Mouse (Mus musculus): ENCODE results near the gene Adcyap1r1. TPM values are rescaled to one million over a fixed set of nuclear protein-coding genes. Genes with fewer than 3 reads are reported as not detected.
A peak's percentile ranks its signal among the peaks of the same experiment; 100 is the strongest.

The Adcyap1r1 gene
- total RNA-seq (2014; rRNA removed), result 236 and 269 TPM in 2 replicates
- polyA plus RNA-seq (2015; fragmentation: Nextera tagmentation; extraction: Ambion mirVana), result 67.1 and 72.2 TPM in 2 replicates

GRCm38 (mm10) chr6:55451771-55452371 lies at the start of gene Adcyap1r1:
TSS of gene Adcyap1r1 (plus strand) at chr6:55451978.
- Histone ChIP-seq H3K27ac (peak within 1 kb of the TSS; percentile 89), H3K4me2 (ENCODE audit: low read depth, low read length) (peak within 1 kb of the TSS; percentile 90), H3K4me1 (ENCODE audit: insufficient read depth, low read length) (peaks cover 25% of the 10 kb centered on the region), H3K36me3 (ENCODE audit: insufficient read depth, low read length) (no peaks in the 10 kb centered on the region), H3K9ac (replicated peaks; ENCODE audit: low read length) (peak within 1 kb of the TSS; percentile 91), H3K4me3 (ENCODE audit: low read length) (peak within 1 kb of the TSS; percentile 71), H3K9me3 (ENCODE audit: low read length) (no peaks in the 10 kb centered on the region), H3K27me3 (ENCODE audit: insufficient read depth, low read length) (no peaks in the 10 kb centered on the region)
- under 1% methylated on average over 51 of the region's 58 CpGs for WGBS
- TF ChIP-seq CTCF (IDR thresholded peaks at IDR 0.05; ENCODE audit: low read depth), result no peak
- ATAC-seq (peak; percentile 91), DNase-seq (ENCODE audit: low spot score) (peak; percentile 91)

GRCm38 (mm10) chr6:55402041-55402776 lies 49.6 kb upstream of the Adcyap1r1 start:
- H3K27me3 ChIP-seq (ENCODE audit: insufficient read depth, low read length), result no peaks in the 10 kb centered on the region
- no peaks in the 10 kb centered on the region for H3K9me3 ChIP-seq (ENCODE audit: low read length)
- no peak for DNase-seq (ENCODE audit: low spot score)
- H3K4me3 ChIP-seq (ENCODE audit: low read length), result no peak overlapping the region
- H3K4me2 ChIP-seq (ENCODE audit: low read depth, low read length), result no peak overlapping the region
- TF ChIP-seq CTCF (IDR thresholded peaks at IDR 0.05; ENCODE audit: low read depth), result no peak
- H3K9ac ChIP-seq (replicated peaks; ENCODE audit: low read length), result no peak overlapping the region
- no peak for ATAC-seq
- H3K4me1 ChIP-seq (ENCODE audit: insufficient read depth, low read length), result peaks cover 16% of the 10 kb centered on the region
- no peak overlapping the region for H3K27ac ChIP-seq
- 44% methylated on average over 9 of the region's 9 CpGs for WGBS
- H3K36me3 ChIP-seq (ENCODE audit: insufficient read depth, low read length), result no peaks in the 10 kb centered on the region

GRCm38 (mm10) chr6:55403411-55404309 lies 48.1 kb upstream of the Adcyap1r1 start:
- no peak for DNase-seq (ENCODE audit: low spot score)
- Histone ChIP-seq H3K4me3 (ENCODE audit: low read length) (no peak overlapping the region), H3K27ac (no peak overlapping the region), H3K4me1 (ENCODE audit: insufficient read depth, low read length) (peaks cover 13% of the 10 kb centered on the region), H3K9me3 (ENCODE audit: low read length) (no peaks in the 10 kb centered on the region), H3K36me3 (ENCODE audit: insufficient read depth, low read length) (no peaks in the 10 kb centered on the region), H3K27me3 (ENCODE audit: insufficient read depth, low read length) (no peaks in the 10 kb centered on the region), H3K9ac (replicated peaks; ENCODE audit: low read length) (no peak overlapping the region), H3K4me2 (ENCODE audit: low read depth, low read length) (no peak overlapping the region)
- TF ChIP-seq CTCF (IDR thresholded peaks at IDR 0.05; ENCODE audit: low read depth), result no peak
- 80% methylated on average over 9 of the region's 9 CpGs for WGBS
- ATAC-seq, result no peak

- no peak for TF ChIP-seq CTCF (IDR thresholded peaks at IDR 0.05; ENCODE audit: low read depth)
- ATAC-seq (no peak), DNase-seq (ENCODE audit: low spot score) (no peak)
- no peaks in the 10 kb centered on the region for H3K9me3 ChIP-seq (ENCODE audit: low read length)
- WGBS, result 83% methylated on average over 5 of the region's 5 CpGs
- peaks cover 7% of the 10 kb centered on the region for H3K4me1 ChIP-seq (ENCODE audit: insufficient read depth, low read length)
- no peak overlapping the region for H3K4me2 ChIP-seq (ENCODE audit: low read depth, low read length)
- no peak overlapping the region for H3K4me3 ChIP-seq (ENCODE audit: low read length)
- no peaks in the 10 kb centered on the region for H3K27me3 ChIP-seq (ENCODE audit: insufficient read depth, low read length)
- no peak overlapping the region for H3K27ac ChIP-seq
- no peaks in the 10 kb centered on the region for H3K36me3 ChIP-seq (ENCODE audit: insufficient read depth, low read length)
- H3K9ac ChIP-seq (replicated peaks; ENCODE audit: low read length), result no peak overlapping the region
Observed at GRCm38 (mm10) chr6:55404421-55404990, 47.3 kb upstream of the Adcyap1r1 start.

GRCm38 (mm10) chr6:55407345-55407744 lies 44.4 kb upstream of the Adcyap1r1 start:
- Histone ChIP-seq H3K4me1 (ENCODE audit: insufficient read depth, low read length) (0 out of 2 replicates have a peak, but pooled peaks cover 7% of the 10 kb centered on the region), H3K4me3 (ENCODE audit: low read length) (no peak overlapping the region), H3K9ac (replicated peaks; ENCODE audit: low read length) (no peak overlapping the region), H3K27ac (no peak overlapping the region), H3K9me3 (ENCODE audit: low read length) (no peaks in the 10 kb centered on the region), H3K36me3 (ENCODE audit: insufficient read depth, low read length) (no peaks in the 10 kb centered on the region), H3K4me2 (ENCODE audit: low read depth, low read length) (no peak overlapping the region), H3K27me3 (ENCODE audit: insufficient read depth, low read length) (no peaks in the 10 kb centered on the region)
- DNase-seq (ENCODE audit: low spot score) (no peak), ATAC-seq (no peak)
- TF ChIP-seq CTCF (IDR thresholded peaks at IDR 0.05; ENCODE audit: low read depth), result no peak
- WGBS, result 90% methylated on average over 4 of the region's 4 CpGs

- no peak for TF ChIP-seq CTCF (IDR thresholded peaks at IDR 0.05; ENCODE audit: low read depth)
- H3K36me3 ChIP-seq (ENCODE audit: insufficient read depth, low read length), result no peaks in the 10 kb centered on the region
- 0 out of 2 replicates have a peak, but pooled peaks cover 7% of the 10 kb centered on the region for H3K4me1 ChIP-seq (ENCODE audit: insufficient read depth, low read length)
- no peaks in the 10 kb centered on the region for H3K9me3 ChIP-seq (ENCODE audit: low read length)
- no peak overlapping the region for H3K27ac ChIP-seq
- H3K4me3 ChIP-seq (ENCODE audit: low read length), result no peak overlapping the region
- ATAC-seq, result no peak
- H3K27me3 ChIP-seq (ENCODE audit: insufficient read depth, low read length), result no peaks in the 10 kb centered on the region
- DNase-seq (ENCODE audit: low spot score), result no peak
- 35% methylated on average over 7 of the region's 7 CpGs for WGBS
- no peak overlapping the region for H3K4me2 ChIP-seq (ENCODE audit: low read depth, low read length)
- no peak overlapping the region for H3K9ac ChIP-seq (replicated peaks; ENCODE audit: low read length)
Observed at GRCm38 (mm10) chr6:55410119-55410775, 41.5 kb upstream of the Adcyap1r1 start.
